Mouse (Mus musculus): ENCODE data around the gene Ccdc158. TPM values are rescaled to one million over a fixed set of nuclear protein-coding genes. Genes with fewer than 3 reads are reported as not detected.

The Ccdc158 gene
- polyA plus RNA-seq, 1 experiment from 2014 or later = not detected

- Histone ChIP-seq H3K36me3 (ENCODE audit: inconsistent target) (no peaks in the 10 kb centered on the region), H3K4me3 (ENCODE audit: inconsistent target) (no peak overlapping the region), H3K27ac (no peak overlapping the region), H3K79me2 (ENCODE audit: inconsistent target) (no peaks in the 10 kb centered on the region)
- 36% methylated on average over 17 of the region's 17 CpGs for WGBS (ENCODE audit: missing documents)
Observed at GRCm38 (mm10) chr5:92698837-92699529, 23.9 kb upstream of the Ccdc158 start.

- Histone ChIP-seq H3K4me3 (ENCODE audit: inconsistent target) (no peak overlapping the region), H3K79me2 (ENCODE audit: inconsistent target) (no peaks in the 10 kb centered on the region), H3K36me3 (ENCODE audit: inconsistent target) (no peaks in the 10 kb centered on the region), H3K27ac (no peak overlapping the region)
- WGBS (ENCODE audit: missing documents) = 16% methylated on average over 15 of the region's 15 CpGs
Observed at GRCm38 (mm10) chr5:92698131-92698836, 23.2 kb upstream of the Ccdc158 start.

- no peaks in the 10 kb centered on the region for H3K36me3 ChIP-seq (ENCODE audit: inconsistent target)
- H3K79me2 ChIP-seq (ENCODE audit: inconsistent target) = no peaks in the 10 kb centered on the region
- no peak overlapping the region for H3K4me3 ChIP-seq (ENCODE audit: inconsistent target)
- 93% methylated on average over 10 of the region's 10 CpGs for WGBS (ENCODE audit: missing documents)
- no peak overlapping the region for H3K27ac ChIP-seq
Observed at GRCm38 (mm10) chr5:92694316-92694995, 19.4 kb upstream of the Ccdc158 start.

GRCm38 (mm10) chr5:92693744-92694143 is 18.7 kb upstream of the Ccdc158 start:
- Histone ChIP-seq H3K4me3 (ENCODE audit: inconsistent target) (no peak overlapping the region), H3K27ac (no peak overlapping the region), H3K36me3 (ENCODE audit: inconsistent target) (no peaks in the 10 kb centered on the region), H3K79me2 (ENCODE audit: inconsistent target) (no peaks in the 10 kb centered on the region)
- 57% methylated on average over 1 of the region's 3 CpGs for WGBS (ENCODE audit: missing documents)

- no peaks in the 10 kb centered on the region for H3K36me3 ChIP-seq (ENCODE audit: inconsistent target)
- H3K79me2 ChIP-seq (ENCODE audit: inconsistent target) = no peaks in the 10 kb centered on the region
- no peak overlapping the region for H3K27ac ChIP-seq
- H3K4me3 ChIP-seq (ENCODE audit: inconsistent target) = no peak overlapping the region
- WGBS (ENCODE audit: missing documents) = 87% methylated on average over 16 of the region's 16 CpGs
Observed at GRCm38 (mm10) chr5:92692206-92693007, 17.3 kb upstream of the Ccdc158 start.

GRCm38 (mm10) chr5:92688569-92688968 is 13.5 kb upstream of the Ccdc158 start:
- no peak overlapping the region for H3K4me3 ChIP-seq (ENCODE audit: inconsistent target)
- no peak overlapping the region for H3K27ac ChIP-seq
- no peaks in the 10 kb centered on the region for H3K79me2 ChIP-seq (ENCODE audit: inconsistent target)
- H3K36me3 ChIP-seq (ENCODE audit: inconsistent target) = no peaks in the 10 kb centered on the region
- WGBS (ENCODE audit: missing documents) = 93% methylated on average over 9 of the region's 9 CpGs

- Histone ChIP-seq H3K36me3 (ENCODE audit: inconsistent target) (no peaks in the 10 kb centered on the region), H3K4me3 (ENCODE audit: inconsistent target) (no peak overlapping the region), H3K79me2 (ENCODE audit: inconsistent target) (no peaks in the 10 kb centered on the region), H3K27ac (no peak overlapping the region)
- WGBS (ENCODE audit: missing documents) = 71% methylated on average over 5 of the region's 5 CpGs
Observed at GRCm38 (mm10) chr5:92688124-92688523, 13.1 kb upstream of the Ccdc158 start.

GRCm38 (mm10) chr5:92684715-92685460 is 9.8 kb upstream of the Ccdc158 start:
- no peak overlapping the region for H3K27ac ChIP-seq
- H3K36me3 ChIP-seq (ENCODE audit: inconsistent target) = no peaks in the 10 kb centered on the region
- no peak overlapping the region for H3K4me3 ChIP-seq (ENCODE audit: inconsistent target)
- WGBS (ENCODE audit: missing documents) = 94% methylated on average over 10 of the region's 16 CpGs
- no peaks in the 10 kb centered on the region for H3K79me2 ChIP-seq (ENCODE audit: inconsistent target)

- 71% methylated on average over 9 of the region's 9 CpGs for WGBS (ENCODE audit: missing documents)
- no peaks in the 10 kb centered on the region for H3K36me3 ChIP-seq (ENCODE audit: inconsistent target)
- no peaks in the 10 kb centered on the region for H3K79me2 ChIP-seq (ENCODE audit: inconsistent target)
- H3K27ac ChIP-seq = no peak overlapping the region
- H3K4me3 ChIP-seq (ENCODE audit: inconsistent target) = no peak overlapping the region
Observed at GRCm38 (mm10) chr5:92683871-92684475, 8.9 kb upstream of the Ccdc158 start.

GRCm38 (mm10) chr5:92683351-92683807 is 8.3 kb upstream of the Ccdc158 start, which contains the start of gene Shroom3:
Shroom3 (plus strand) TSS chr5:92683435.
- Histone ChIP-seq H3K79me2 (ENCODE audit: inconsistent target) (no peaks in the 10 kb centered on the region), H3K36me3 (ENCODE audit: inconsistent target) (no peaks in the 10 kb centered on the region), H3K27ac (no peak within 1 kb of the TSS), H3K4me3 (ENCODE audit: inconsistent target) (peak within 1 kb of the TSS; percentile 2; the same call in 1 of the 2 replicates)
- WGBS (ENCODE audit: missing documents) = 5% methylated on average over 26 of the region's 26 CpGs

GRCm38 (mm10) chr5:92682621-92683348 is 7.7 kb upstream of the Ccdc158 start:
- WGBS (ENCODE audit: missing documents) = 6% methylated on average over 39 of the region's 39 CpGs
- no peaks in the 10 kb centered on the region for H3K36me3 ChIP-seq (ENCODE audit: inconsistent target)
- peak overlapping the region; percentile 2; the same call in 1 of the 2 replicates for H3K4me3 ChIP-seq (ENCODE audit: inconsistent target)
- no peaks in the 10 kb centered on the region for H3K79me2 ChIP-seq (ENCODE audit: inconsistent target)
- H3K27ac ChIP-seq = no peak overlapping the region

GRCm38 (mm10) chr5:92681861-92682260 is 6.8 kb upstream of the Ccdc158 start:
- WGBS (ENCODE audit: missing documents) = 91% methylated on average over 10 of the region's 10 CpGs
- H3K27ac ChIP-seq = no peak overlapping the region
- no peaks in the 10 kb centered on the region for H3K36me3 ChIP-seq (ENCODE audit: inconsistent target)
- no peak overlapping the region for H3K4me3 ChIP-seq (ENCODE audit: inconsistent target)
- H3K79me2 ChIP-seq (ENCODE audit: inconsistent target) = no peaks in the 10 kb centered on the region

- Histone ChIP-seq H3K4me3 (ENCODE audit: inconsistent target) (no peak overlapping the region), H3K27ac (no peak overlapping the region), H3K79me2 (ENCODE audit: inconsistent target) (no peaks in the 10 kb centered on the region), H3K36me3 (ENCODE audit: inconsistent target) (no peaks in the 10 kb centered on the region)
- WGBS (ENCODE audit: missing documents) = 43% methylated on average over 4 of the region's 4 CpGs
Observed at GRCm38 (mm10) chr5:92679441-92679840, 4.4 kb upstream of the Ccdc158 start.
